Mouse (Mus musculus) bone marrow, adult 2 months (tissue): Measurements from ENCODE around the gene Ppp1r3g.

Experiments
- CTCF ChIP-seq: fragments of 200-500 bp; IDR thresholded peaks from 2 replicates; pipeline ENCODE4 v1.5.1; 2011; ENCODE audit warnings: low read length, control low read depth; ENCODE audit not compliant: control insufficient read depth, insufficient read depth
- POLR2A ChIP-seq: fragments of 200-500 bp; IDR thresholded peaks from 2 replicates; pipeline ENCODE4 v1.6.1; 2011; ENCODE audit warnings: low read depth, mild to moderate bottlenecking, control low read depth, low read length, borderline replicate concordance; ENCODE audit not compliant: control insufficient read depth

DNA sequence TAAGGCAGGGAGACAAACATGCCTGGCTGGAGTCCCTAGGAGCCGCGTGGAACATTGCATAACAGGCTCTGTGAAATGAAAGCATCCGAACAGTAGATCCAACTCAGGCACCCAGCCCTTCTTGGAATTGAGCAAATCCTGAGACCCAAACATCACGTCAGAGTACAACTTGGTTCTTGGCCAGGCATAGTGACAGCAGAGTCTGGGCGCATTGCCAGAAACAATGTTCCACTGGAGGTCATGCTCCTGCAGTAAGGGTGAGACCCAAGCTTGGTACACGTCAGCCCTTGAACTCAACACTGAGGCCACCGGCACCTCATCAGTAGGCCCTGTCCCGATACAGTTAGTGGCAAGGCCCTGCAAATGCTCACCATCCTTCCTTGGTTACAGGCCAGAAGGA lies 35.4 kb downstream of the Ppp1r3g start:
- TF ChIP-seq POLR2A: no peak
- no peak for TF ChIP-seq CTCF
